Mouse (Mus musculus): ENCODE measurements around the gene Paqr9.

The Paqr9 gene

GRCm38 (mm10) chr9:95578366-95578895 lies 19.0 kb downstream of the Paqr9 start:
- DNase-seq (ENCODE audit: low spot score): no peak

GRCm38 (mm10) chr9:95581021-95581757 lies 21.7 kb downstream of the Paqr9 start:
- no peak for DNase-seq (ENCODE audit: low spot score)

GRCm38 (mm10) chr9:95581758-95582515 lies 22.5 kb downstream of the Paqr9 start:
- DNase-seq (ENCODE audit: low spot score): no peak

- no peak for DNase-seq (ENCODE audit: low spot score)
Observed at GRCm38 (mm10) chr9:95582555-95582954, 23.1 kb downstream of the Paqr9 start.

- DNase-seq (ENCODE audit: low spot score): no peak
Observed at GRCm38 (mm10) chr9:95586046-95586445, 26.6 kb downstream of the Paqr9 start.

- DNase-seq (ENCODE audit: low spot score): no peak
Observed at GRCm38 (mm10) chr9:95588070-95588469, 28.6 kb downstream of the Paqr9 start.

- no peak for DNase-seq (ENCODE audit: low spot score)
Observed at GRCm38 (mm10) chr9:95594291-95594690, 34.8 kb downstream of the Paqr9 start.

- no peak for DNase-seq (ENCODE audit: low spot score)
Observed at GRCm38 (mm10) chr9:95597466-95598178, 38.2 kb downstream of the Paqr9 start.

GRCm38 (mm10) chr9:95598179-95598721 lies 38.8 kb downstream of the Paqr9 start:
- no peak for DNase-seq (ENCODE audit: low spot score)

- no peak for DNase-seq (ENCODE audit: low spot score)
Observed at GRCm38 (mm10) chr9:95599399-95599798, 39.9 kb downstream of the Paqr9 start.

- no peak for DNase-seq (ENCODE audit: low spot score)
Observed at GRCm38 (mm10) chr9:95602849-95603248, 43.4 kb downstream of the Paqr9 start.

- DNase-seq (ENCODE audit: low spot score): no peak
Observed at GRCm38 (mm10) chr9:95603316-95603715, 43.9 kb downstream of the Paqr9 start.

- no peak for DNase-seq (ENCODE audit: low spot score)
Observed at GRCm38 (mm10) chr9:95607196-95607595, 47.7 kb downstream of the Paqr9 start.

- DNase-seq (ENCODE audit: low spot score): no peak
Observed at GRCm38 (mm10) chr9:95612246-95612768, 52.9 kb downstream of the Paqr9 start.

- no peak for DNase-seq (ENCODE audit: low spot score)
Observed at GRCm38 (mm10) chr9:95613426-95614127, 54.1 kb downstream of the Paqr9 start.

GRCm38 (mm10) chr9:95614861-95615615 lies 55.6 kb downstream of the Paqr9 start:
- no peak for DNase-seq (ENCODE audit: low spot score)

GRCm38 (mm10) chr9:95615961-95616360 lies 56.5 kb downstream of the Paqr9 start:
- no peak for DNase-seq (ENCODE audit: low spot score)
